Mouse (Mus musculus) stomach, embryonic 16.5 days (tissue): ENCODE results near the gene Med19. TPM values are rescaled to one million over a fixed set of nuclear protein-coding genes. Genes with fewer than 3 reads are reported as not detected.
A peak's percentile ranks its signal among the peaks of the same experiment; 100 is the strongest.

Source experiments
- ATAC-seq: fragments of 200-750 bp; cut with Nextera tagmentation; 2 replicates; pipeline ENCODE4 v1.8.0; 2017; ENCODE audit warnings: moderate number of reproducible peaks, moderate TSS enrichment; ENCODE audit not compliant: insufficient read depth, low FRiP score
- H3K27ac ChIP-seq: fragments of 300-500 bp; sonication (generic); 2 replicates; pipeline ENCODE4 v1.5.1; 2014; ENCODE audit warnings: low read length
- H3K27me3 ChIP-seq: fragments of 300-500 bp; sonication (generic); 2 replicates; pipeline ENCODE4 v1.6.1; 2014; ENCODE audit warnings: low read length, control low read depth, mixed read lengths; ENCODE audit not compliant: control insufficient read depth, insufficient read depth
- H3K36me3 ChIP-seq: fragments of 300-500 bp; sonication (generic); 2 replicates; pipeline ENCODE4 v1.6.1; 2014; ENCODE audit warnings: low read length; ENCODE audit not compliant: control insufficient read depth, insufficient read depth
- H3K4me1 ChIP-seq: fragments of 300-500 bp; sonication (generic); 2 replicates; pipeline ENCODE4 v1.6.1; 2014; ENCODE audit warnings: low read length, control low read depth, mixed read lengths; ENCODE audit not compliant: control insufficient read depth, insufficient read depth
- H3K4me2 ChIP-seq: fragments of 300-500 bp; sonication (generic); 2 replicates; pipeline ENCODE4 v1.6.1; 2014; ENCODE audit warnings: low read depth, low read length, mixed read lengths
- H3K4me3 ChIP-seq: fragments of 300-500 bp; sonication (generic); replicated peaks from 2 replicates; pipeline ENCODE4 v1.5.1; 2014; ENCODE audit warnings: mild to moderate bottlenecking, low read length
- H3K9ac ChIP-seq: fragments of 300-500 bp; sonication (generic); 2 replicates; pipeline ENCODE4 v1.6.1; 2014; ENCODE audit warnings: low read length
- H3K9me3 ChIP-seq: fragments of 300-500 bp; sonication (generic); replicated peaks from 2 replicates; pipeline ENCODE4 v1.6.1; 2016; ENCODE audit warnings: low read length, control low read depth; ENCODE audit not compliant: control insufficient read depth
- WGBS: fragments of 180-500 bp; shearing (Covaris S2); extraction: QIAGEN DNeasy Blood & Tissue Kit; methylation state at CpG from one replicate; pipeline ENCODE4 v1.1.7; 2014; 5-methylcytosine and 5-hydroxymethylcytosine counted together
- polyA plus RNA-seq: library from polyadenylated mRNA; unstranded; fragments of >200 nt; fragmentation: Nextera tagmentation; extraction: Ambion mirVana; gene quantifications from 2 replicates; pipeline ENCODE4 v1.2.1, GENCODE M21; 2015

Med19 gene
- 27.2 and 28.3 TPM in 2 replicates for polyA plus RNA-seq

- peaks cover 6% of the 10 kb centered on the region; the same call in 1 of the 2 replicates for H3K36me3 ChIP-seq
- ATAC-seq: peak; percentile 100
Observed at GRCm38 (mm10) chr2:84677968-84678880, at the start of gene Med19, which contains the start of gene Gm28635. TSS of gene Med19 (plus strand) at chr2:84678402. TSS of gene Gm28635 (minus strand) at chr2:84678041.

GRCm38 (mm10) chr2:84632001-84632400 is 46.2 kb upstream of the Med19 start:
- Histone ChIP-seq H3K9me3 (no peaks in the 10 kb centered on the region), H3K27me3 (no peaks in the 10 kb centered on the region), H3K36me3 (0 out of 2 replicates have a peak, but pooled peaks cover 2% of the 10 kb centered on the region), H3K4me3 (no peak overlapping the region), H3K9ac (no peak overlapping the region), H3K4me2 (no peak overlapping the region; the same call in 1 of the 2 replicates), H3K27ac (peak overlapping the region; percentile 96), H3K4me1 (peaks cover 48% of the 10 kb centered on the region)
- 79% methylated on average over 1 of the region's 1 CpGs for WGBS
- ATAC-seq: no peak

More at GRCm38 (mm10) chr2:84677968-84678880, at the start of gene Med19, which contains the start of gene Gm28635:
- Histone ChIP-seq H3K4me3 (peak within 1 kb of the TSS; percentile 100), H3K9ac (peak within 1 kb of the TSS; percentile 95), H3K4me1 (peaks cover 14% of the 10 kb centered on the region), H3K9me3 (no peaks in the 10 kb centered on the region), H3K27ac (peak within 1 kb of the TSS; percentile 82), H3K4me2 (peak within 1 kb of the TSS; percentile 95), H3K27me3 (no peaks in the 10 kb centered on the region)
- WGBS: under 1% methylated on average over 44 of the region's 44 CpGs

GRCm38 (mm10) chr2:84632999-84633398 is 45.2 kb upstream of the Med19 start:
- Histone ChIP-seq H3K27ac (peak overlapping the region; percentile 96), H3K4me3 (0 out of 2 replicates have a peak overlapping the region, but pooled peaks have one; percentile 4), H3K4me2 (peak overlapping the region; percentile 39), H3K27me3 (no peaks in the 10 kb centered on the region), H3K9ac (0 out of 2 replicates have a peak overlapping the region, but pooled peaks have one; percentile 5), H3K9me3 (no peaks in the 10 kb centered on the region), H3K4me1 (peaks cover 51% of the 10 kb centered on the region), H3K36me3 (0 out of 2 replicates have a peak, but pooled peaks cover 2% of the 10 kb centered on the region)
- ATAC-seq: peak; percentile 71
- 10% methylated on average over 3 of the region's 3 CpGs for WGBS

GRCm38 (mm10) chr2:84634006-84634405 is 44.2 kb upstream of the Med19 start:
- peak; percentile 19; the same call in 1 of the 2 replicates for ATAC-seq
- no peaks in the 10 kb centered on the region for H3K27me3 ChIP-seq
- H3K4me3 ChIP-seq: peak overlapping the region; percentile 15
- peaks cover 58% of the 10 kb centered on the region for H3K4me1 ChIP-seq
- peak overlapping the region; percentile 53 for H3K4me2 ChIP-seq
- H3K27ac ChIP-seq: peak overlapping the region; percentile 96
- WGBS: 39% methylated on average over 4 of the region's 4 CpGs
- H3K9ac ChIP-seq: peak overlapping the region; percentile 24; the same call in 1 of the 2 replicates
- 0 out of 2 replicates have a peak, but pooled peaks cover 2% of the 10 kb centered on the region for H3K36me3 ChIP-seq
- H3K9me3 ChIP-seq: no peaks in the 10 kb centered on the region

- WGBS: 24% methylated on average over 4 of the region's 4 CpGs
- H3K4me3 ChIP-seq: peak overlapping the region; percentile 26
Observed at GRCm38 (mm10) chr2:84634934-84635482, 43.2 kb upstream of the Med19 start.

GRCm38 (mm10) chr2:84635611-84636010 is 42.6 kb upstream of the Med19 start:
- peak; percentile 90 for ATAC-seq
- H3K9ac ChIP-seq: peak overlapping the region; percentile 58
- peak overlapping the region; percentile 53 for H3K4me2 ChIP-seq
- H3K27ac ChIP-seq: peak overlapping the region; percentile 96
- no peaks in the 10 kb centered on the region for H3K36me3 ChIP-seq
- WGBS: 2% methylated on average over 2 of the region's 2 CpGs
- H3K9me3 ChIP-seq: no peaks in the 10 kb centered on the region
- H3K4me1 ChIP-seq: peaks cover 61% of the 10 kb centered on the region
- H3K27me3 ChIP-seq: no peaks in the 10 kb centered on the region
- H3K4me3 ChIP-seq: peak overlapping the region; percentile 26

More at GRCm38 (mm10) chr2:84634934-84635482, 43.2 kb upstream of the Med19 start:
- Histone ChIP-seq H3K36me3 (no peaks in the 10 kb centered on the region), H3K9ac (peak overlapping the region; percentile 58), H3K9me3 (no peaks in the 10 kb centered on the region), H3K4me1 (peaks cover 60% of the 10 kb centered on the region), H3K4me2 (peak overlapping the region; percentile 53), H3K27me3 (no peaks in the 10 kb centered on the region), H3K27ac (peak overlapping the region; percentile 96)
- no peak for ATAC-seq

GRCm38 (mm10) chr2:84636231-84636741 is 41.9 kb upstream of the Med19 start:
- Histone ChIP-seq H3K27ac (peak overlapping the region; percentile 96), H3K36me3 (no peaks in the 10 kb centered on the region), H3K9ac (peak overlapping the region; percentile 58), H3K4me1 (peaks cover 61% of the 10 kb centered on the region), H3K27me3 (no peaks in the 10 kb centered on the region), H3K9me3 (no peaks in the 10 kb centered on the region), H3K4me3 (peak overlapping the region; percentile 30), H3K4me2 (peak overlapping the region; percentile 53)
- WGBS: 8% methylated on average over 8 of the region's 8 CpGs
- ATAC-seq: peak; percentile 56

- Histone ChIP-seq H3K4me3 (peak overlapping the region; percentile 1; the same call in 1 of the 2 replicates), H3K4me1 (peaks cover 69% of the 10 kb centered on the region)
- no peak for ATAC-seq
Observed at GRCm38 (mm10) chr2:84637452-84638165, 40.6 kb upstream of the Med19 start.

More at GRCm38 (mm10) chr2:84637452-84638165, 40.6 kb upstream of the Med19 start:
- H3K27me3 ChIP-seq: no peaks in the 10 kb centered on the region
- peak overlapping the region; percentile 96 for H3K27ac ChIP-seq
- H3K36me3 ChIP-seq: no peaks in the 10 kb centered on the region
- peak overlapping the region; percentile 53 for H3K4me2 ChIP-seq
- H3K9me3 ChIP-seq: no peaks in the 10 kb centered on the region
- H3K9ac ChIP-seq: peak overlapping the region; percentile 44; the same call in 1 of the 2 replicates
- 20% methylated on average over 7 of the region's 7 CpGs for WGBS
